Mouse (Mus musculus): ENCODE measurements around the gene Frmpd3. TPM values are rescaled to one million over a fixed set of nuclear protein-coding genes. Genes with fewer than 3 reads are reported as not detected.
A peak's percentile ranks its signal among the peaks of the same experiment; 100 is the strongest.
"Not testable (repeated sequence)": the region's sequence is repeated elsewhere in the genome, so short reads cannot be mapped to it uniquely, and the experiment has no call there.

Frmpd3 gene
- polyA plus RNA-seq (2016; fragmentation: Nextera tagmentation; extraction: Ambion mirVana), result 0.23 and 0.49 TPM in 2 replicates

DNA sequence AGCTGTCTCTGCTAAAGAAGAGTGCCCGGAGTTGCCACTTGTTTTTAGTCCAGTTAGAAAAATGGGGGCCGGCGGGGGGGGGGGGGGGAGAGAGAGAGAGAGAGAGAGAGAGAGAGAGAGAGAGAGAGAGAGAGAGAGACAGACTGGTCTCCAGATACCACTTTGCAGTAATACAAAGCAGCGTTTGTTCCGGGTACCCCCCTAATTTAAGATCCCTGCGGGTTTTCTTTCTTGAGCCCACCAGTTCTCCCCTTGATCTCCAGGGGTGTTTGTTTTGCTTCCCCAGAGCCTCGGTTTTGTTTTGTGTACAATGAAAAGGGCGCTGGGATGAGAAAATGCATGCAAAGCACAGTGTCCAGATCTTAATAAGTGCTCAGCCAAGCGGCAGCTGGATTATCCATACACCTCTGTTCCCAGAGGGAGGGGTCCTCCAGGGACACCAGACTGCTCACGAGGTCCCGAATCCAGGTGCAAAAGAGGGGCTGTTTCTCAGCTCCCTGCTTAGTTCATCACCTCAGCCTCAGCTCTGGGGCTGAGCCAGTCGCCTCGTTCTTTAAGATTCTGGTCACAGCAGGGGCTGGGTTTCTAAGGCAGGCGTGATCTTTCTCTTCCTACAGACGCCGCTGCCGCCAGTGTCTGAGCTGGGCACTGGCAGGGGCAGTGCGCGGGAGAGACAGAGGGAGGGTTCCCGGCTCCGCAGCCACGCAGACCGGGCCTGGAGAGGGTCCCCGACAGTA lies at the start of gene Frmpd3:
Gene Frmpd3, plus strand, starts transcription at position 608 of the 737 bp plus-strand sequence.
- Histone ChIP-seq H3K4me1 (replicated peaks) (no peaks in the 10 kb centered on the region), H3K36me3 (no peaks in the 10 kb centered on the region), H3K4me3 (replicated peaks) (peak within 1 kb of the TSS; percentile 40), H3K27me3 (peaks cover 76% of the 10 kb centered on the region), H3K9me3 (no peaks in the 10 kb centered on the region), H3K9ac (replicated peaks) (peak within 1 kb of the TSS; percentile 44), H3K27ac (no peak within 1 kb of the TSS), H3K4me2 (peak within 1 kb of the TSS; percentile 70)
- ATAC-seq (ENCODE audit: insufficient number of reproducible peaks, insufficient read depth, low FRiP score, low TSS enrichment, low read depth), result peak; percentile 42; the same call in 1 of the 2 replicates
- 21% methylated on average over 24 of the region's 24 CpGs for WGBS

DNA sequence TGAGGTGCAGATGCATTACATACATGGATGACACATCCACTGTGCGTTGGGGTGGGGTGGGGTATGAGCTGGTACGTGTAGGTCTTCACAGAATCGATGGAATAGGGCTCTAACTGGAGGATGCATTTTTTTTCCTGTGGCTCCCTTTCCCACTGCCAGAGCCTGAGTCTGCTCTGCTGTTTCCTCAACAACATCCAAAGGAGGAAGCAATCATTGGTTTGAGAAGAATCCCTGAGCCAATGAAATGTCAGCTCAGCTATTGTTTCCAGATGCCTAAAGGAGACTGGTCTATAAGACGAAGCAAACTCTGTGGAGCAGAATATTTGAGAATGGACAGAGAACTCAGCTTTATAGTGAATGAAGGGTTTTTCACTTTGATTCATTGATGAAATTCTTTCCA lies 38.3 kb upstream of the Frmpd3 start:
- no peaks in the 10 kb centered on the region for H3K36me3 ChIP-seq
- H3K27ac ChIP-seq, result no peak overlapping the region
- peak; percentile 56; the same call in 1 of the 2 replicates for ATAC-seq (ENCODE audit: insufficient number of reproducible peaks, insufficient read depth, low FRiP score, low TSS enrichment, low read depth)
- no peak overlapping the region for H3K4me2 ChIP-seq
- H3K9ac ChIP-seq (replicated peaks), result no peak overlapping the region
- H3K9me3 ChIP-seq, result no peaks in the 10 kb centered on the region
- no peaks in the 10 kb centered on the region for H3K4me1 ChIP-seq (replicated peaks)
- peaks cover 41% of the 10 kb centered on the region for H3K27me3 ChIP-seq
- H3K4me3 ChIP-seq (replicated peaks), result no peak overlapping the region
- 44% methylated on average over 4 of the region's 4 CpGs for WGBS

DNA sequence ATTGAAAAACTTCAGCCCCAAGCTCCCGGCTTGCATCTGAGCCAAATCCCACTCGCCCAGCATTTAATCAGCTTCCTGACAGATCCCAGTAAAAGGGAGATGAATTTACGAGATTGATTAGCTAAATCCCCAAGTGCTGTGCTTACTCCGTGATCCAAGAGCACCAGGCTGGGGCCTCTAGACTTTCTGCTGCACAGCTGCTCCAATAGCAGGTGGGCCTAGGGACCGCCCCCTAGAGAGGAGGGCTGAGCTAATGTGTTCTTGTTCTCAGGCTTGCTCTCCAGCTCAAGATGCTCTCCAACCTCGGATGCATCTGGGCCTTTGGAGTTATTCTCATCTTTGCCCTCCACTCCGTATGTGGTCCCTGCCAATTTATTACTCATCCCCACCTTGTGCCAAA lies 36.4 kb upstream of the Frmpd3 start:
- no peak for ATAC-seq (ENCODE audit: insufficient number of reproducible peaks, insufficient read depth, low FRiP score, low TSS enrichment, low read depth)

DNA sequence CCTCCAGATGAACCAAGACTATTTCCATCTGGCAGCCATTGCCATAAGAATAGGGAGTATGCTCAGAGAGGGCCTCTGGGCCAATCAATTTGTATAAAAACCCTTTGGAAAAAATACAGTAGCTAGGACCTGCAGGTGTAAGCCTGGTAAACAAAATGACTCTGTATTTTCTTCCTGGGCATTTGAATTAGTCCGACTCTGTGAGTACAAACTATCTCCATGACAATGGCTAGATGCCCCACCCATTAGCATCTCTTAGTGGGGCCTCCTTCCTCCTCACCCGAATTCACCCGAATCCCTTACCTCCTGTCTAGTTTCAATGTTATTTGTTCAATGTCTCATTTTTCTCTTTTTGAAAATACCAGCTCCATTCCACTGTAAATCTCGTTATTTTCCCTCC lies 24.1 kb upstream of the Frmpd3 start:
- 78% methylated on average over 4 of the region's 4 CpGs for WGBS
- Histone ChIP-seq H3K9ac (replicated peaks) (no peak overlapping the region), H3K36me3 (no peaks in the 10 kb centered on the region), H3K4me3 (replicated peaks) (no peak overlapping the region), H3K4me2 (no peak overlapping the region), H3K27me3 (peaks cover 45% of the 10 kb centered on the region), H3K27ac (no peak overlapping the region), H3K4me1 (replicated peaks) (no peaks in the 10 kb centered on the region), H3K9me3 (no peaks in the 10 kb centered on the region)
- no peak for ATAC-seq (ENCODE audit: insufficient number of reproducible peaks, insufficient read depth, low FRiP score, low TSS enrichment, low read depth)

More for the DNA sequence above, 36.4 kb upstream of the Frmpd3 start:
- Histone ChIP-seq H3K27me3 (peaks cover 58% of the 10 kb centered on the region), H3K36me3 (no peaks in the 10 kb centered on the region), H3K4me1 (replicated peaks) (no peaks in the 10 kb centered on the region), H3K27ac (no peak overlapping the region), H3K9me3 (no peaks in the 10 kb centered on the region), H3K4me2 (no peak overlapping the region), H3K9ac (replicated peaks) (no peak overlapping the region), H3K4me3 (replicated peaks) (no peak overlapping the region)
- WGBS, result 57% methylated on average over 7 of the region's 7 CpGs

DNA sequence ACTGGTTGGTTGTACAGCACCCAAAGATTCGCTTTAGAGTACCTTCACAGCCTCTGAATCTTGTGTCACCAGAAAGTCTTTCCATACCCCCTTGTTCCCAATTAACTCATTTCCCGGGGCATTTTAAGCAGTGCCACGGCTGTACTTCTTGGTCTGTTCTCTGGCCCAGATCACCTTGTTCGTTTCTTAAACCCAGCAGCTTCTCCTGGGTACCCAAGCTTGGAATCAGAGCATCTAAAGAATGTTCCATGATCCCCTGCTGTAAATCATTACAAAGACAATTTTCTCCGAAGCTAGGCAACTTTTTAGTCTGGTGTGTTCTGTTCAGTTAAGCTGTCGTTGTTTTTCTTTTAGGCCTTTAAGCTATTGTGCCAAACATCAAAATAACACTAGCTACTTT lies 22.9 kb upstream of the Frmpd3 start:
- Histone ChIP-seq H3K27ac (no peak overlapping the region), H3K9me3 (no peaks in the 10 kb centered on the region), H3K36me3 (no peaks in the 10 kb centered on the region), H3K27me3 (peaks cover 44% of the 10 kb centered on the region), H3K4me3 (replicated peaks) (no peak overlapping the region), H3K9ac (replicated peaks) (no peak overlapping the region), H3K4me2 (no peak overlapping the region), H3K4me1 (replicated peaks) (no peaks in the 10 kb centered on the region)
- WGBS, result 75% methylated on average over 6 of the region's 6 CpGs
- ATAC-seq (ENCODE audit: insufficient number of reproducible peaks, insufficient read depth, low FRiP score, low TSS enrichment, low read depth), result no peak

DNA sequence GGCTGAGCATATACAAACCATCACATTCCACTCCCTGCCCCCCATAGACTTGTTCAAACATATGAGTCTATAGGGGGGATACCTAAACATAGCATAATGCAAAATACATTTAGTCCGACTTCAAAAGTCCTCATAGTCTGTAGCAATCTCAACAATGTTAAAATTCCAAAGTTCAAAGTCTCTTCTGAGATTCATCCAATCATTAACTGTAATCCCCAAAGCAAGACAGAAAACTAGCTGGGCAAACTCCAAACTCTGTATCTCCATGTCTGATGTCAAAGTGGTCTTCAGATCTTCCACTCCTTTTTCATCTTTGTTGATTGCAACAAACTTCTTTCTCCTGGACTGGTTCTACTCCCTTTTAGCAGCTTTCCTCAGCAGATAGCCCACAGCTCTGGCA lies 21.4 kb upstream of the Frmpd3 start:
- H3K4me1 ChIP-seq (replicated peaks); H3K4me2 ChIP-seq; H3K9me3 ChIP-seq; ATAC-seq (ENCODE audit: insufficient number of reproducible peaks, insufficient read depth, low FRiP score, low TSS enrichment, low read depth); H3K4me3 ChIP-seq (replicated peaks); H3K36me3 ChIP-seq; H3K9ac ChIP-seq (replicated peaks); H3K27ac ChIP-seq: not testable (repeated sequence)
- peaks cover 37% of the 10 kb centered on the region for H3K27me3 ChIP-seq
- 87% methylated on average over 1 of the region's 1 CpGs for WGBS

DNA sequence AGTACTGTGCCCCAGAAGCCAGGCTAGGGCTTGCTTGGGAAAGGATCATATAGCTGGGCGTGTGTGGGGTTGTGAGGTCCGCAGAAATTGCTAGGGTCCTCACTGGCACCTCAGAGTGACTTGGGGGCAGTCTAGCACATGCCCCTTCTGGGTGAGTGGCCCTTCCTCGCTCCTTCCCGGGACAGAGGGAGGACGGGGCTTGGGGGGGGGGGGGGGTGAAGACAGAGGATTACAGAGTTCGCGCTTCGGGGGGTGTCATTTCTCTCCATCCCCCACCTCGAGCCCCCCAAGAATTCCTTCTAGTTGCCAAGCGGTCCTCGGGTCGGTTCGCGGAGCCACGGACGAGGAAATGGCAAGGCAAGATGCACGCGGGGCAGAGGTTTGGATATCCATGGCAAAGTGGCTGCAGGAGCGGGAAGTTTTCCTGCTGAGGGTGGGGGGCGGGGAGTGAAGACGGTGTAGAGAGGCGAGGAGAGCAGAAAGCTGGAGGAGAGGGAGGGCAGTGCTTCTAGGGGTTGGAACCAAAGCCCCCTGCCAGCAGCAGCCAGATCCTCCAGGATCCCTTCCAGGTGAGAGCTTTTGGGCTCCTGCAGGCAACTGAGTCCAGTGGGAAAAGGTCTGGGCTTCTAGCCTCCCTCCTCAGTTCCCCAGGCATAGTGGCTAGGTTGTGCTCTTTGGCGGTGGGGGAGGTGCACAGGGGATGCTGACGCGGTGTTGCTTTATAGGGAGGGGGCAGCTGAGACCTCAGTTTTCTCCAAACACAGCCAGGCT lies 515 bp downstream of the Frmpd3 start:
- no peaks in the 10 kb centered on the region for H3K4me1 ChIP-seq (replicated peaks)
- peaks cover 72% of the 10 kb centered on the region for H3K27me3 ChIP-seq
- H3K9ac ChIP-seq (replicated peaks), result peak overlapping the region; percentile 44
- 18% methylated on average over 23 of the region's 25 CpGs for WGBS
- no peak overlapping the region for H3K27ac ChIP-seq
- H3K4me2 ChIP-seq, result peak overlapping the region; percentile 70
- H3K9me3 ChIP-seq, result no peaks in the 10 kb centered on the region
- peak overlapping the region; percentile 40 for H3K4me3 ChIP-seq (replicated peaks)
- ATAC-seq (ENCODE audit: insufficient number of reproducible peaks, insufficient read depth, low FRiP score, low TSS enrichment, low read depth), result peak; percentile 76; the same call in 1 of the 2 replicates
- H3K36me3 ChIP-seq, result no peaks in the 10 kb centered on the region

DNA sequence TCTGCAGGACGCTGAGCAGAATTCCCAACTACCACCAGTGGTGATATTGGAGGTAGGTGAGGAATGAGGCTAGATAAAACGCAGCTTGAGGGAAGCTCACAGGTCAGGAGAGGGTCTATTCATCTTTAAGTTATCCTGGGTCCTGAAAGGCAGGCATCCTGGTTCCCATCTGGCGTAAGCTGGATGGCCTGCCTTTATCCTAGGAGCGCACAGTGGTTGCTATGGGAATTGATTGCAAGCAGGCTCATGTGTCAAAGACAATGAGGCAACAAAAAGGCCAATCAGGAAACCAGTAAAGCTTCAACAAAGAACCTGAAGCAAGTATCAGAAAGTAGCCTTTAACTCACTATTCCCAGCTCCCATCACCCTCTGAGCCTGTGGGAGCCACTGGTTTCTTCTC lies 33.6 kb downstream of the Frmpd3 start:
- H3K27me3 ChIP-seq, result peaks cover 39% of the 10 kb centered on the region
- H3K4me2 ChIP-seq, result no peak overlapping the region
- H3K27ac ChIP-seq, result no peak overlapping the region
- no peaks in the 10 kb centered on the region for H3K36me3 ChIP-seq
- H3K4me1 ChIP-seq (replicated peaks), result no peaks in the 10 kb centered on the region
- no peak overlapping the region for H3K4me3 ChIP-seq (replicated peaks)
- no peak for ATAC-seq (ENCODE audit: insufficient number of reproducible peaks, insufficient read depth, low FRiP score, low TSS enrichment, low read depth)
- 40% methylated on average over 4 of the region's 4 CpGs for WGBS
- H3K9me3 ChIP-seq, result no peaks in the 10 kb centered on the region
- H3K9ac ChIP-seq (replicated peaks), result no peak overlapping the region

DNA sequence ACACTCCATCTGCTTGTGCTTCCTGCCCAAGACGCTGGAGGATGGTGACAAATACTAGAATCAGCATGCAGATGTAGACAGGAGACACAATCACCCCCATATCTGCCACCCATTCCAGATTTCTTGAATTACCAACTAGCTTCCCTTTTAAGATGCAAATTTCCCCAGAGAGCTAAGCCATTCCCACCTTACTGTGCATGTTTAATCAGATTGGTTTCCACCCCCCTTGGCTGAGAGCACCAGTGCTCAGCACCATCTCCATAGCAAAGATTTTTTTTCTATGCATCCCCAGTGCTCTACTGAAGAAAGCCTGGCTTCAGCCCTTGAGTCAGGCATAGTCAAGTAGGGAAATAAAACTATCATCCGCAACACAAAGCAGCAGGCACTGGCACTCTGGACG lies 57.9 kb downstream of the Frmpd3 start:
- H3K4me1 ChIP-seq (replicated peaks), result no peaks in the 10 kb centered on the region

DNA sequence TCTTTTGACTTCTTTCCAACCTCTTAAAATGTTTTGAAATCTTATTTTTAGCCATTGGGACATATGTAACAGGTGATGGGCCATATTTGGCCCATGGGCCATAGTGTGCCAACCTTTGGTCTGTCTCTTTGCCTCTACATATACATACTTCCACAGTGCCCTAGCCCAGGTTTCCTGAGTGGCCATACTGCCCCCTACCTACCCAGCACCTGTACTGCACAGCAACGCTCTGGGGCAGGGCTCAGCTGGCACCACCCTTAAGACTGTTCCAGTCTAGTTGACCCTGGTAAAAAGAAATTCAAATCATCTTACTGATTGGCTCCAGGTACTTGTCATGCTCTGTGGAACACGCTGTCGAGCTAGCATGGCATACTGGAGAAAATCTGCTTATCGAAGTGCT lies 60.8 kb downstream of the Frmpd3 start:
- Histone ChIP-seq H3K4me3 (replicated peaks) (no peak overlapping the region), H3K27ac (no peak overlapping the region), H3K9me3 (no peaks in the 10 kb centered on the region), H3K9ac (replicated peaks) (no peak overlapping the region), H3K36me3 (no peaks in the 10 kb centered on the region), H3K27me3 (peaks cover 64% of the 10 kb centered on the region), H3K4me1 (replicated peaks) (no peaks in the 10 kb centered on the region), H3K4me2 (no peak overlapping the region)
- WGBS, result 61% methylated on average over 4 of the region's 4 CpGs
- no peak for ATAC-seq (ENCODE audit: insufficient number of reproducible peaks, insufficient read depth, low FRiP score, low TSS enrichment, low read depth)

More for the DNA sequence above, 57.9 kb downstream of the Frmpd3 start:
- Histone ChIP-seq H3K4me3 (replicated peaks) (no peak overlapping the region), H3K36me3 (no peaks in the 10 kb centered on the region), H3K4me2 (no peak overlapping the region), H3K27me3 (peaks cover 42% of the 10 kb centered on the region), H3K9ac (replicated peaks) (no peak overlapping the region), H3K9me3 (no peaks in the 10 kb centered on the region), H3K27ac (no peak overlapping the region)
- WGBS, result 71% methylated on average over 3 of the region's 3 CpGs
- no peak for ATAC-seq (ENCODE audit: insufficient number of reproducible peaks, insufficient read depth, low FRiP score, low TSS enrichment, low read depth)

DNA sequence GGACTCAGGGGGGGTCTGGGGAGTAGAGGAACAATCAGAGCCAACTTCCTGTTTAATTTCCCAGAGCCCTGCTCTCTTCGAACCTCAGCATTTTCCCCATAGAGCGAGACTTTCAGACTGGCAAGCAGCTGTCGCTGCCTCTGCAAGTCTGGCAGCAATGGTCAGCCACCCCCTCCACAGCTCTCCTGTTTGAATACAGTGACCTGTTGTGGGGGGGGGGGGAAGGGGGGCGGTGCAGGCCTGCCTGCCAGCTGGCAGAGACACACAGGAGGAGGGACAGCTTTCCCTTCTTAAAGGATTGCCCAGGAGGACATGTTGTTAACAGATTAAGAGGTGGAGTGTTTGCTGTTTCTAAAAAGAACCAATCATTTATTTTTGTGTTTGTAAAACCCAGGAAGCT lies 64.0 kb downstream of the Frmpd3 start:
- no peak for ATAC-seq (ENCODE audit: insufficient number of reproducible peaks, insufficient read depth, low FRiP score, low TSS enrichment, low read depth)

More for the DNA sequence above, 64.0 kb downstream of the Frmpd3 start:
- H3K4me3 ChIP-seq (replicated peaks), result no peak overlapping the region
- H3K4me1 ChIP-seq (replicated peaks), result no peaks in the 10 kb centered on the region
- no peak overlapping the region for H3K9ac ChIP-seq (replicated peaks)
- H3K27ac ChIP-seq, result no peak overlapping the region
- WGBS, result 32% methylated on average over 4 of the region's 4 CpGs
- peaks cover 59% of the 10 kb centered on the region for H3K27me3 ChIP-seq
- H3K36me3 ChIP-seq, result no peaks in the 10 kb centered on the region
- H3K9me3 ChIP-seq, result no peaks in the 10 kb centered on the region
- H3K4me2 ChIP-seq, result no peak overlapping the region

Data from limb, embryonic 12.5 days (tissue).